16 mouse cellular contexts compared by ENCODE assay signal in genomic region chr16:70725291-70725801, GRCm38 (mm10).
DNase-seq lines count a peak whose midpoint lies in the region; ATAC-seq lines count a peak whose summit lies in the region.
"Had no signal": no experiment of that assay in that cellular context is flagged by ENCODE, and none has a peak within 500 bp of the region (broad histone marks: within the 10 kb centered on the region; RNA-seq: fewer than 3 reads in every experiment).

No protein-coding gene starts in this region.

- H3K36me3 ChIP-seq in intestine, embryonic 14.5 days (ENCODE audit: control insufficient read depth, insufficient read depth, low read length), result no peaks in the 10 kb centered on the region
- no peaks in the 10 kb centered on the region for H3K36me3 ChIP-seq in intestine, embryonic 16.5 days (ENCODE audit: control insufficient read depth, insufficient read depth, low read length)
- H3K36me3 ChIP-seq in forebrain, embryonic 15.5 days, result no peaks in the 10 kb centered on the region
- no peaks in the 10 kb centered on the region for H3K36me3 ChIP-seq in limb, embryonic 11.5 days (ENCODE audit: control insufficient read depth, insufficient read depth, low read length)
- H3K36me3 ChIP-seq in neural tube, embryonic 14.5 days (ENCODE audit: control insufficient read depth, insufficient read depth, low read length), result no peaks in the 10 kb centered on the region
- H3K36me3 ChIP-seq: embryonic facial prominence, embryonic 15.5 days; G1E; heart, embryonic 15.5 days; kidney, embryonic 15.5 days; liver, embryonic 12.5 days had no signal

- no peak overlapping the region for H3K27ac ChIP-seq in intestine, embryonic 14.5 days (ENCODE audit: low read depth)
- H3K27ac ChIP-seq in intestine, embryonic 16.5 days (ENCODE audit: low read length), result no peak overlapping the region
- H3K27ac ChIP-seq in forebrain, embryonic 15.5 days (replicated peaks), result no peak overlapping the region; the same call in 1 of the 2 replicates
- no peak overlapping the region for H3K27ac ChIP-seq in limb, embryonic 11.5 days (replicated peaks; ENCODE audit: low read depth, low read length)
- H3K27ac ChIP-seq in neural tube, embryonic 14.5 days (ENCODE audit: low read depth, low read length), result no peak overlapping the region
- H3K27ac ChIP-seq: embryonic facial prominence, embryonic 15.5 days; heart, embryonic 15.5 days; kidney, embryonic 15.5 days; liver, embryonic 12.5 days had no signal

- no peak overlapping the region for H3K4me2 ChIP-seq in intestine, embryonic 14.5 days (ENCODE audit: low read length)
- no peak overlapping the region for H3K4me2 ChIP-seq in intestine, embryonic 16.5 days (ENCODE audit: low read depth, low read length)
- H3K4me2 ChIP-seq in forebrain, embryonic 15.5 days (replicated peaks), result peak overlapping the region; percentile 14; the same call in 1 of the 2 replicates
- no peak overlapping the region for H3K4me2 ChIP-seq in limb, embryonic 11.5 days (ENCODE audit: low read depth, severe bottlenecking)
- no peak overlapping the region for H3K4me2 ChIP-seq in neural tube, embryonic 14.5 days (ENCODE audit: low read depth, low read length)
- H3K4me2 ChIP-seq: embryonic facial prominence, embryonic 15.5 days; heart, embryonic 15.5 days; kidney, embryonic 15.5 days; liver, embryonic 12.5 days had no signal

- 43% methylated on average over 6 of the region's 6 CpGs for WGBS in intestine, embryonic 14.5 days
- WGBS in intestine, embryonic 16.5 days, result 26% methylated on average over 6 of the region's 6 CpGs
- 6% methylated on average over 6 of the region's 6 CpGs for WGBS in forebrain, embryonic 15.5 days
- 57% methylated on average over 6 of the region's 6 CpGs for WGBS in limb, embryonic 11.5 days
- 28% methylated on average over 6 of the region's 6 CpGs for WGBS in neural tube, embryonic 14.5 days

- H3K4me3 ChIP-seq in intestine, embryonic 14.5 days (ENCODE audit: low read depth, low read length), result no peak overlapping the region
- H3K4me3 ChIP-seq in intestine, embryonic 16.5 days (ENCODE audit: low read length), result no peak overlapping the region
- H3K4me3 ChIP-seq in forebrain, embryonic 15.5 days, result no peak overlapping the region
- no peak overlapping the region for H3K4me3 ChIP-seq in limb, embryonic 11.5 days (ENCODE audit: low read depth, low read length)
- H3K4me3 ChIP-seq in neural tube, embryonic 14.5 days (ENCODE audit: low read depth, low read length), result no peak overlapping the region
- H3K4me3 ChIP-seq: embryonic facial prominence, embryonic 15.5 days; heart, embryonic 15.5 days; kidney, embryonic 15.5 days; liver, embryonic 12.5 days had no signal

- DNase-seq in intestine, embryonic 14.5 days (ENCODE audit: low spot score), result peak; percentile 48
- DNase-seq in limb, embryonic 11.5 days (ENCODE audit: low spot score), result peak; percentile 21
- DNase-seq in urinary bladder, postnatal 36 days (ENCODE audit: low spot score in 2 of 2), result no peak
- no peak for DNase-seq in right cerebral cortex, postnatal 4 days
- no peak for DNase-seq in T-cell, adult 2 months (ENCODE audit: low spot score)
- DNase-seq: cerebellum, adult 11 months; lung, postnatal 4 days; spleen, adult 18-20 months had no signal

- H3K9ac ChIP-seq in intestine, embryonic 14.5 days (ENCODE audit: low read length), result no peak overlapping the region
- no peak overlapping the region for H3K9ac ChIP-seq in intestine, embryonic 16.5 days (ENCODE audit: low read depth, low read length)
- no peak overlapping the region for H3K9ac ChIP-seq in forebrain, embryonic 15.5 days (replicated peaks)
- H3K9ac ChIP-seq in limb, embryonic 11.5 days (ENCODE audit: low read length), result no peak overlapping the region
- no peak overlapping the region for H3K9ac ChIP-seq in neural tube, embryonic 14.5 days (replicated peaks; ENCODE audit: low read depth, low read length)
- H3K9ac ChIP-seq: embryonic facial prominence, embryonic 15.5 days; heart, embryonic 15.5 days; kidney, embryonic 15.5 days; liver, embryonic 12.5 days had no signal

- H3K9me3 ChIP-seq in intestine, embryonic 14.5 days (ENCODE audit: control insufficient read depth, low read length), result no peaks in the 10 kb centered on the region
- H3K9me3 ChIP-seq in intestine, embryonic 16.5 days (ENCODE audit: control insufficient read depth, low read length), result no peaks in the 10 kb centered on the region
- H3K9me3 ChIP-seq in forebrain, embryonic 15.5 days, result no peaks in the 10 kb centered on the region
- no peaks in the 10 kb centered on the region for H3K9me3 ChIP-seq in limb, embryonic 11.5 days (ENCODE audit: control insufficient read depth, low read length)
- no peaks in the 10 kb centered on the region for H3K9me3 ChIP-seq in neural tube, embryonic 14.5 days (ENCODE audit: control insufficient read depth, low read length)
- H3K9me3 ChIP-seq: embryonic facial prominence, embryonic 15.5 days; heart, embryonic 15.5 days; kidney, embryonic 15.5 days; liver, embryonic 12.5 days had no signal

- no peak for ATAC-seq in intestine, embryonic 14.5 days (replicated peaks; ENCODE audit: low FRiP score, low TSS enrichment, low read depth)
- no peak for ATAC-seq in intestine, embryonic 16.5 days
- peak; percentile 91 for ATAC-seq in forebrain, embryonic 15.5 days (replicated peaks)
- ATAC-seq in limb, embryonic 11.5 days (ENCODE audit: insufficient number of reproducible peaks, low FRiP score, low TSS enrichment, low read depth), result no peak
- ATAC-seq in neural tube, embryonic 14.5 days (ENCODE audit: low read depth), result peak; percentile 65; the same call in 1 of the 2 replicates
- ATAC-seq: liver, embryonic 12.5 days had no signal

- H3K4me1 ChIP-seq in intestine, embryonic 14.5 days (replicated peaks; ENCODE audit: control insufficient read depth, insufficient read depth, low read length), result no peaks in the 10 kb centered on the region
- H3K4me1 ChIP-seq in intestine, embryonic 16.5 days (ENCODE audit: control insufficient read depth, insufficient read depth, low read length), result no peaks in the 10 kb centered on the region
- peaks cover 23% of the 10 kb centered on the region for H3K4me1 ChIP-seq in forebrain, embryonic 15.5 days
- H3K4me1 ChIP-seq in limb, embryonic 11.5 days (ENCODE audit: control insufficient read depth, insufficient read depth, low read length), result no peaks in the 10 kb centered on the region
- H3K4me1 ChIP-seq in neural tube, embryonic 14.5 days (ENCODE audit: control insufficient read depth, insufficient read depth, low read length), result 0 out of 2 replicates have a peak, but pooled peaks cover 3% of the 10 kb centered on the region
- H3K4me1 ChIP-seq: embryonic facial prominence, embryonic 15.5 days; heart, embryonic 15.5 days; kidney, embryonic 15.5 days; liver, embryonic 12.5 days had no signal

- H3K27me3 ChIP-seq in intestine, embryonic 14.5 days (replicated peaks; ENCODE audit: control insufficient read depth, insufficient read depth, low read length), result no peaks in the 10 kb centered on the region
- H3K27me3 ChIP-seq in intestine, embryonic 16.5 days (replicated peaks; ENCODE audit: control insufficient read depth, insufficient read depth, low read length), result no peaks in the 10 kb centered on the region
- no peaks in the 10 kb centered on the region for H3K27me3 ChIP-seq in forebrain, embryonic 15.5 days
- H3K27me3 ChIP-seq in limb, embryonic 11.5 days (ENCODE audit: control insufficient read depth, insufficient read depth, low read length), result no peaks in the 10 kb centered on the region
- H3K27me3 ChIP-seq in neural tube, embryonic 14.5 days (ENCODE audit: control insufficient read depth, insufficient read depth, low read length), result no peaks in the 10 kb centered on the region
- H3K27me3 ChIP-seq: embryonic facial prominence, embryonic 15.5 days; heart, embryonic 15.5 days; kidney, embryonic 15.5 days; liver, embryonic 12.5 days had no signal

Comparison
In these comparisons a context has a peak if more than half of its experiments do, and no peak if none do; other contexts are left out.
1. ATAC-seq: peak in forebrain, embryonic 15.5 days (single experiment) and neural tube, embryonic 14.5 days (single experiment); none in intestine, embryonic 14.5 days (single experiment), intestine, embryonic 16.5 days (single experiment) and limb, embryonic 11.5 days (single experiment).
2. DNase-seq: peak in intestine, embryonic 14.5 days (single experiment) and limb, embryonic 11.5 days (single experiment); none in urinary bladder, postnatal 36 days (0 of 2), right cerebral cortex, postnatal 4 days (single experiment) and T-cell, adult 2 months (single experiment).